Mouse (Mus musculus) hindbrain, embryonic 15.5 days (tissue): Measurements from ENCODE around the gene F2. TPM values are rescaled to one million over a fixed set of nuclear protein-coding genes. Genes with fewer than 3 reads are reported as not detected.

Source experiments
- ATAC-seq: fragments of 200-750 bp; cut with Nextera tagmentation; 2 replicates; pipeline ENCODE4 v1.8.0; 2017; ENCODE audit warnings: low read depth, moderate number of reproducible peaks, moderate TSS enrichment; ENCODE audit not compliant: low FRiP score
- H3K27ac ChIP-seq: fragments of 300-500 bp; sonication (generic); replicated peaks from 2 replicates; pipeline ENCODE4 v1.5.1; 2015; ENCODE audit warnings: mild to moderate bottlenecking, inconsistent platforms
- H3K27me3 ChIP-seq: fragments of 300-500 bp; sonication (generic); 2 replicates; pipeline ENCODE4 v1.6.1; 2015; ENCODE audit warnings: control low read depth, inconsistent platforms
- H3K36me3 ChIP-seq: fragments of 300-500 bp; sonication (generic); 2 replicates; pipeline ENCODE4 v1.6.1; 2015; ENCODE audit warnings: control low read depth, inconsistent platforms
- H3K4me1 ChIP-seq: fragments of 300-500 bp; sonication (generic); replicated peaks from 2 replicates; pipeline ENCODE4 v1.6.1; 2015; ENCODE audit warnings: control low read depth, inconsistent platforms
- H3K4me2 ChIP-seq: fragments of 300-500 bp; sonication (generic); 2 replicates; pipeline ENCODE4 v1.6.1; 2015; ENCODE audit warnings: moderate library complexity, mild to moderate bottlenecking, inconsistent platforms
- H3K4me3 ChIP-seq: fragments of 300-500 bp; sonication (generic); 2 replicates; pipeline ENCODE4 v1.5.1; 2015; ENCODE audit warnings: mild to moderate bottlenecking, inconsistent platforms
- H3K9ac ChIP-seq: fragments of 300-500 bp; sonication (generic); 2 replicates; pipeline ENCODE4 v1.6.1; 2015; ENCODE audit warnings: inconsistent platforms
- H3K9me3 ChIP-seq: fragments of 300-500 bp; sonication (generic); 2 replicates; pipeline ENCODE4 v1.6.1; 2016; ENCODE audit warnings: control low read depth, inconsistent platforms
- WGBS: fragments of 180-500 bp; shearing (Covaris S2); methylation state at CpG from one replicate; pipeline ENCODE4 v1.1.7; 2015; 5-methylcytosine and 5-hydroxymethylcytosine counted together
- polyA plus RNA-seq: library from polyadenylated mRNA; unstranded; fragments of >200 nt; fragmentation: Nextera tagmentation; extraction: Ambion mirVana; gene quantifications from 2 replicates; pipeline ENCODE4 v1.2.1, GENCODE M21; 2015

F2 gene
- polyA plus RNA-seq, 1 experiment from 2014 or later = 0.14 TPM

- H3K4me2 ChIP-seq = no peak overlapping the region
- H3K36me3 ChIP-seq = peaks cover 89% of the 10 kb centered on the region
- no peaks in the 10 kb centered on the region for H3K27me3 ChIP-seq
- no peak for ATAC-seq
- no peak overlapping the region for H3K9ac ChIP-seq
- H3K4me1 ChIP-seq = no peaks in the 10 kb centered on the region
- 96% methylated on average over 8 of the region's 8 CpGs for WGBS
- H3K4me3 ChIP-seq = no peak overlapping the region
- no peaks in the 10 kb centered on the region for H3K9me3 ChIP-seq
- H3K27ac ChIP-seq = no peak overlapping the region
Observed at GRCm38 (mm10) chr2:91659657-91660056, 23.4 kb upstream of the F2 start.

DNA sequence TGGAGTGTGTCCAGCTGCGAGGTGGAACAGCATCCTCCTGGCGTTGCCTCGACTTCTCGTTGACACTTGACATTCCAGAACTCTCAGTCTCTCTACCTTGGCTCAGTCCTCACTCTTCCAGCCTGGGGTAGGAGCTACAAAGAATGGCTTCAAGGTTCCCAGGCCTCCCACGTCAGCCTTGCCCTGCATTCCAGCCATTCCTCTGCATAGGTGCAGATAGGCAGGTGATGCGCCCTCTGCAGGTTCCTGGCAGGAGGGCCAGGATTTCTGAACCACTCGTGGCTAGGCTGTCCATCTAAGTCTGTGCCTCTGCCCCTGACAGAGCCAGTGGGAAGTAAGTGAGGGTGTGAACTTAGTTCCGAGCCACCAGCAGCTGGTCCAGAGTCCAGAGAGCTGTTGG lies 20.6 kb upstream of the F2 start:
- Histone ChIP-seq H3K9ac (no peak overlapping the region), H3K9me3 (no peaks in the 10 kb centered on the region), H3K27me3 (no peaks in the 10 kb centered on the region), H3K4me2 (no peak overlapping the region), H3K4me1 (peaks cover 14% of the 10 kb centered on the region), H3K36me3 (peaks cover 74% of the 10 kb centered on the region), H3K27ac (no peak overlapping the region), H3K4me3 (no peak overlapping the region)
- ATAC-seq = no peak
- WGBS = 79% methylated on average over 8 of the region's 8 CpGs

- peaks cover 64% of the 10 kb centered on the region for H3K36me3 ChIP-seq
- H3K27ac ChIP-seq = no peak overlapping the region
- no peak overlapping the region for H3K4me3 ChIP-seq
- H3K4me1 ChIP-seq = peaks cover 23% of the 10 kb centered on the region
- ATAC-seq = no peak
- H3K4me2 ChIP-seq = no peak overlapping the region
- WGBS = 78% methylated on average over 6 of the region's 6 CpGs
- no peaks in the 10 kb centered on the region for H3K27me3 ChIP-seq
- no peak overlapping the region for H3K9ac ChIP-seq
- no peaks in the 10 kb centered on the region for H3K9me3 ChIP-seq
Observed at GRCm38 (mm10) chr2:91655827-91656226, 19.6 kb upstream of the F2 start.

DNA sequence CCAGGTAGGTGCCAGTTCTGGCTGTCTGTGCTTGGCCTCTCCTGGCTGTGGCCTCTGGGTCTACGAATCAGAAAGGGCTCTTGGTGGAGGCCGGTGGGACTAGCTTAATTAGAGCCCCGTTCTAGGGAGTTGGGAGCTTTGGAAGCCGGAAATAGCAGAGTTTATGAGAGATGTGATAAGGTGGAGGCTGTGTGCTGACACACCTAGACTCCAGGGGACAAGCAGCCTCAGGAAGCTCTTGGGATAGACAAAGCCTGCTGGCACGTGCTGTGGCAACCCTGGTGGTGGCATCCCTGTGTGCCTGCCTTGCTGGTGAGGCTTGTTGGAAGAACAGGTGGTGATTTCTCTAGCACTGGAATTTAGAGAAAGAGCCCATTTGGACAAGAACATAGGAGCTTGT lies 19.2 kb upstream of the F2 start:
- H3K9ac ChIP-seq = no peak overlapping the region
- no peaks in the 10 kb centered on the region for H3K9me3 ChIP-seq
- no peaks in the 10 kb centered on the region for H3K27me3 ChIP-seq
- no peak for ATAC-seq
- WGBS = 96% methylated on average over 5 of the region's 5 CpGs
- H3K4me2 ChIP-seq = no peak overlapping the region
- H3K36me3 ChIP-seq = peaks cover 63% of the 10 kb centered on the region
- no peak overlapping the region for H3K4me3 ChIP-seq
- peaks cover 27% of the 10 kb centered on the region for H3K4me1 ChIP-seq
- H3K27ac ChIP-seq = no peak overlapping the region

DNA sequence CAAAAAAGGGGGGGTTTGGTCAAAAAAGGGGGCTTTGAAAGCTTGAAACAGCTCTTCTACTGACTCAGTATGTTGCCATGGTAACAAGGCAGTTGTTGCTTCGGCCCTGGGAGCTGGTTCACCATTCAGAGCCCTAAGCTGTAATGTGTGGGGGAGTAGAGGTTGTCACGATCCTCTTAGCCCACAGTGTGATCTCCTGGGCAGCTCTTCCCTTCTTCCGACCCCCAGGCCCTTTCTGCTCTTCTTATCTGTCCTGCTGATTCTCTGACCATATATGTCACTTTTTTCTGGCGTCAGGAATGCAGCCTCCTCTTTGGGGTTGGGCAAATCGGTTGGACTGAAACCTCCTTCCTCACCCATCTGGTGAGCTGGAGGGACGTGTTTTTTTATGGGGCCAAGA lies 16.6 kb upstream of the F2 start:
- no peak for ATAC-seq
- Histone ChIP-seq H3K36me3 (peaks cover 43% of the 10 kb centered on the region), H3K4me1 (peaks cover 36% of the 10 kb centered on the region), H3K27me3 (no peaks in the 10 kb centered on the region), H3K9me3 (no peaks in the 10 kb centered on the region), H3K4me2 (no peak overlapping the region), H3K9ac (no peak overlapping the region), H3K4me3 (no peak overlapping the region), H3K27ac (no peak overlapping the region)
- WGBS = 47% methylated on average over 6 of the region's 6 CpGs

DNA sequence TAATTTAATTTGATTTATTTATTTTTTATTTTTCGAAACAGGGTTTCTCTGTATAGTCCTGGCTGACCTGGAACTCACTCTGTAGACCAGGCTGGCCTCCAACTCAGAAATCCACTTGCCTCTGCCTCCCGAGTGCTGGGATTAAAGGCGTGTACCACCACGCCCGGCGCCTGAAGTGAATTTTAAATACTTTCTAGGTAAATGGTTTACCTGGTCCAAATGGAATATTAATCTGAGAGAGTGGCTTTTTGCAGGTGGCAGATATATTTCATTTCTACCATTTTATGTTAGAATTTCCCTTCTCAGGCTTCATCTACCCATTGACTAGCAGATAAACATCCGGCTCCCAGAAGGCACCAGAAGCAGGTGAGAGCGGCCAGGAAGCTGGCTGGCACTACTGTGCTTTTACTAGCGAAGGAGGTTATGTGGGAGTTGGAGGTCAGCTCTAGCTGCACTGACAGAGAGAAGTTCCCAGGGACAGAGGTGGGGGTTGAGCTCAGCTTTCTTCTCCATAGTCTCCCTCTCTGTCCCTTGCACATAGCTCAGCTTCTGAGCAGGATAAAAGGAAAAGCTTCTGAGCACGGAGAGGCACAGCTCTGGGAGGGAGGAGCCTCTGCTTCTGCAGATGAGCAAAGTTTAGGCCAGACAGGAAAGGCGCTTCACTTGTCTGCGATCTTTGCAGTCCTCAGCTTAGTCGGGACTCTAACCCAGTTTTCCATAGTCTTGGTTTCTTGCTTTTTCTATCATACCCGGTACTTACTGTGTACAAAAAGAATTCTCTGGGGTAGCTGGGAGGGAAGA lies 15.4 kb upstream of the F2 start:
- peaks cover 36% of the 10 kb centered on the region for H3K4me1 ChIP-seq
- no peak overlapping the region for H3K9ac ChIP-seq
- no peaks in the 10 kb centered on the region for H3K9me3 ChIP-seq
- no peak overlapping the region for H3K4me3 ChIP-seq
- H3K27ac ChIP-seq = no peak overlapping the region
- ATAC-seq = no peak
- H3K36me3 ChIP-seq = peaks cover 43% of the 10 kb centered on the region
- peak overlapping the region; percentile 98; the same call in 1 of the 2 replicates for H3K4me2 ChIP-seq
- 89% methylated on average over 14 of the region's 14 CpGs for WGBS
- H3K27me3 ChIP-seq = no peaks in the 10 kb centered on the region

GRCm38 (mm10) chr2:91650360-91650995 lies 14.3 kb upstream of the F2 start:
- WGBS = 20% methylated on average over 16 of the region's 16 CpGs

DNA sequence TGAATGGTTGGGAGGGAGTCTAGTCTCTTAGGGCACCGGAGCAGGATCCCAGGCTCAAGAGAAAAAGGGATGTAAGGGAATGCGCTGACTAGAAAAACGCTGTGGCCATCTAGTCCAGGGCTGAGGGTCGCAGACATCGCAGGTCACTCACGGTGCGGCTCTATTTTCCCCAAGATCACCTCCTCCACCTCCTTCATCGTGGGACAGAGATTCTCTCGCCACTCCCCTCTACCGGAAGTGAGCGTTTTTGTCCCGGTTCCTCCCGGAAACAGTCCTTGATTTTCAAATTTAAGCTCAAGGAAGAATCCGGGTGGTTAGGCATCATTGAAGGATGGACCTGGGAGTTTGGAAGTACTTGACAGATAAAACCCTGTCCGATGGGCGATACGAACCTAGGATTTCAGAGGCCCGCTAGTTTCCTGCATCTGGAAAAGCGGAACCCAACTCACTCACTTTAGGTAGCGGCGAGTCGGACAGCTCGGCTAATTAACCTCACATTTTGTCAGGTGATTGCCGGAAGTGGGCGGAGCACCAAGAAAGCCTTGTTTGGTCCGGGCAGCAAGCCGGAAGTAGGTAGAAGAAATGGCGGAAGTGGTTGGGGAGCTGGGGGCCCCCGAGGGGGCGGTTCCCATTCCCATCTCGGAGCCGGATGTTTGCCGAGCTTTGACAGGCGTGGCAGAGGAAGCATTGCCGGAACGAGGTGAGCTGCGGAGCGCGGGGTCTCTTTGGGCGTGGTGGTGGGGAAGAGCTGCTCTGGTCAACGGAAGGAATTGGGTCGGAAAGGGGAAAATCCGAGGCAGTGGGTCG lies 13.5 kb upstream of the F2 start, which contains the start of the genes Zfp408 and Arhgap1:
Gene Zfp408 (minus strand): TSS at position 239 of the 807 bp plus-strand sequence.
Gene Arhgap1 (plus strand): TSS at position 308 of the 807 bp plus-strand sequence.
- Histone ChIP-seq H3K4me1 (peaks cover 36% of the 10 kb centered on the region), H3K4me2 (peak within 1 kb of the TSS; percentile 98), H3K27me3 (no peaks in the 10 kb centered on the region), H3K9me3 (no peaks in the 10 kb centered on the region), H3K36me3 (peaks cover 45% of the 10 kb centered on the region), H3K4me3 (peak within 1 kb of the TSS; percentile 91), H3K9ac (peak within 1 kb of the TSS; percentile 94), H3K27ac (peak within 1 kb of the TSS; percentile 90)
- peak; percentile 94 for ATAC-seq
- WGBS = under 1% methylated on average over 44 of the region's 44 CpGs

More at GRCm38 (mm10) chr2:91650360-91650995, 14.3 kb upstream of the F2 start:
- H3K4me2 ChIP-seq = peak overlapping the region; percentile 98
- H3K27ac ChIP-seq = peak overlapping the region; percentile 74
- H3K9ac ChIP-seq = peak overlapping the region; percentile 70
- H3K9me3 ChIP-seq = no peaks in the 10 kb centered on the region
- H3K27me3 ChIP-seq = no peaks in the 10 kb centered on the region
- peak overlapping the region; percentile 91 for H3K4me3 ChIP-seq
- ATAC-seq = peak; percentile 53; the same call in 1 of the 2 replicates
- peaks cover 36% of the 10 kb centered on the region for H3K4me1 ChIP-seq
- H3K36me3 ChIP-seq = peaks cover 45% of the 10 kb centered on the region

DNA sequence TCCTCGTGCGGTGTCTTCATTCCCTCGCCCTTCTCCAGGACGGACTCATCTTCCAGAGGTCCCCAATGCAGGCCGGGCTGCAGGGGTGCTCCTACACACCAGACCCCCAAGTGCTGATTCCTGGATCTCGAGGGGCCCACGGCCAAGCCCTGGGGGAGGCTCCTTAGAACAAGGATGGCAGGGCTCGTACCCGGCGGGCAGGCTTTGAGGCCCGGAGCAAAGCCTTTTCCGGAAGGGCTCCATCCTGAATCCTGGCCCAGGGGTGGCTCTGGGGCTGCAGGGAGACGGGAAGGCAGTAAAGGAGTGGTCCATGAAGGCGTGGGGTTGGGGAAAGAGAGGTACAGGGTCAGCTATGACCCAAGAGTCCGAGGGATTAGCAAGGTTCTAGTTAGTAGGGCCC lies 12.9 kb upstream of the F2 start:
- H3K9ac ChIP-seq = peak overlapping the region; percentile 94
- H3K4me2 ChIP-seq = peak overlapping the region; percentile 98
- H3K9me3 ChIP-seq = no peaks in the 10 kb centered on the region
- peaks cover 36% of the 10 kb centered on the region for H3K4me1 ChIP-seq
- 3% methylated on average over 15 of the region's 15 CpGs for WGBS
- peaks cover 45% of the 10 kb centered on the region for H3K36me3 ChIP-seq
- peak overlapping the region; percentile 91 for H3K4me3 ChIP-seq
- no peak for ATAC-seq
- peak overlapping the region; percentile 90 for H3K27ac ChIP-seq
- no peaks in the 10 kb centered on the region for H3K27me3 ChIP-seq

GRCm38 (mm10) chr2:91646733-91647132 lies 10.5 kb upstream of the F2 start:
- no peak overlapping the region for H3K4me2 ChIP-seq
- ATAC-seq = no peak
- H3K27ac ChIP-seq = no peak overlapping the region
- H3K36me3 ChIP-seq = peaks cover 43% of the 10 kb centered on the region
- WGBS = 19% methylated on average over 1 of the region's 1 CpGs
- H3K27me3 ChIP-seq = no peaks in the 10 kb centered on the region
- H3K9me3 ChIP-seq = no peaks in the 10 kb centered on the region
- H3K4me1 ChIP-seq = peaks cover 22% of the 10 kb centered on the region
- H3K4me3 ChIP-seq = no peak overlapping the region
- no peak overlapping the region for H3K9ac ChIP-seq

GRCm38 (mm10) chr2:91645811-91646210 lies 9.6 kb upstream of the F2 start:
- H3K27me3 ChIP-seq = no peaks in the 10 kb centered on the region

More at GRCm38 (mm10) chr2:91645811-91646210, 9.6 kb upstream of the F2 start:
- Histone ChIP-seq H3K9ac (no peak overlapping the region), H3K9me3 (no peaks in the 10 kb centered on the region), H3K36me3 (peaks cover 43% of the 10 kb centered on the region), H3K27ac (no peak overlapping the region), H3K4me3 (no peak overlapping the region), H3K4me2 (no peak overlapping the region), H3K4me1 (peaks cover 13% of the 10 kb centered on the region)
- WGBS = 94% methylated on average over 11 of the region's 11 CpGs
- no peak for ATAC-seq
